Mouse (Mus musculus): Measurements from ENCODE around the gene Wdr82.

The Wdr82 gene

DNA sequence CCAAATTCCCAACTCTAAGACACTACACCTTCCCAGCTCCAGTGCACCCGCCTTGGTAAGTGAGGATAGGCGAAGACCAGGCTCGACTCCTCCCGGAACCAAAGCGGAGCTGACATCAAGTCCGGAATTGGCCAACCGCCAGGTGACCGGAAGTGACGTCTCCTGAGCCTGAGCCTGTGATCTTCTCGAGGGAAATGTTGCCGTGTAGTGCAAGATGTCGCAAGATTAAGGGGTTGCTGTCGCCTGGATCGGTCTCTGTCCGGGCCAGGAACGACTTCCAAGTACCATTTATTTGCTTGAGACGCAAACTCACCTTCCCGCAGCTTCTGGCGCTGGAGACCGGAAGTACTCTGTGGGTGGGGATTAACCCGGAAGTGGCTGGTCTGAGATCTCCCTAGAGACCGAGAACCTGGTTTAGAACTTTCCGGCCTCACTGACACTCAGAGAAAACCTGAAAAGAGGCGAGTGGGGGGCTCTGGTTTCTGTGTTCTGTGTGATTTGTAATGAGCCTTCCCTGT, 10.9 kb upstream of the Wdr82 start:
- in situ Hi-C loops (cut with MboI, MseI): loop anchor here (10.0 to 25.0 kb wide), 2 partner anchors 275 to 1127 kb away; partner anchors contain the start of genes Acy1, Cish and Mapkapk3

DNA sequence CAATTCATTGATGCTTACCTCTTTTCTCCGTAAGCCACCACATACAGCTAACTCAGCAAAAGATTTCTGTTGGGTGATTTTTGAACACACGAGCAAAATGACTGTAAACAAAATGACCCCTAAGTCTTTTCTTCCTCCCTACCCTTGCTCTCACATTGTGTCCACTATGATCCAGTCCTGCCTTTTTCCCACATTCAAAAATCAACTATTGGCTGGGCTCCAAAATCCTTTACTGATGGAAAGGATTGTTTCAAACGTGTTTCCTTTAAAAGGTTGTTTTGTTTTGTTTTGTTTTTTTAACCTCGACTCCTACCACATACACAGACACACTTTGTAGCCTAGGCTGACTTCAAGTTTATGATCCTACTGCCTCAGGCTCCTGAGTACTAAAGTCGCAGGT, 10.3 kb upstream of the Wdr82 start:
- in situ Hi-C loops (cut with MboI, MseI): loop anchor here (10.0 to 25.0 kb wide), 2 partner anchors 274 to 1127 kb away; partner anchors contain the start of genes Acy1, Cish and Mapkapk3

DNA sequence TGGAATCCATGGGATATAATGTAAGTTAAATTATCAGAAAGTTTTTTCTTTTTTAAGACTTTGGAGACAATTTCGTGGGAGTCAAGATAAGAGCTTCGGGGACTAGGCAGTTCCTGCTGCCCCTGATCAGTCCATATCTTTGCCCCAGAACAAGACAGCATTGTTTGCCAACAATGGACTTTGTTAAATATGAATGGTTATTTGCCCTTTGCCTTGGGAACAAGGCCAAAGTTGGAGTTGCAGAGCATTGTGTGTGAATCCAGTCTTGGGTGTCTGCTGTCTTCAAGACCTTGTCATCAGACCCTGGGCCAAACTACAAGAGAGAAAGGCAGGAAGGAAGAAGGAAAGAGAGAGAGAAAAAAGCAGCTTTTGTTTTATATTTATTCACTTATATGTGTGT, 4.0 kb upstream of the Wdr82 start:
- in situ Hi-C loops (cut with MboI, MseI): loop anchor here (10.0 to 25.0 kb wide), 2 partner anchors 268 to 1121 kb away; partner anchors contain the start of genes Acy1, Cish and Mapkapk3

DNA sequence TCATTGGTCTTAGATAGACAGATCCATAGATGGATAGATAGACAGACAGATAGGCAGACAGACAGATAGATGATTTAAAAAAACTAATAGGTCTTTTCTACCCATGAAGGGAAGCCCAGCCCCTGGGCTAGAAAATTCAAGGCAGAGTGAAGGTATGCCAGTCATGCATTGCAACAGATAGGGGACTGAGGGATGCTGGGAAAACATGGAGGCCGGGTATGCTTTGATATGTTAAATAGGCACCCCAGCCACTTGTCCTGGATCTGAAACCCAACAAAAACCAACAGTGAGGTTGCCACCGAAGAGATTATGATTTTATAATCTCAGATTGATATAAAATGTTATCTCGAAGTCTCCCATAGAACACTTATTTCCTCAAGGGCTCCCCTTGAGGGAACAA, 3.5 kb upstream of the Wdr82 start:
- in situ Hi-C loops (cut with MboI, MseI): loop anchor here (10.0 to 25.0 kb wide), 2 partner anchors 268 to 1120 kb away; partner anchors contain the start of genes Acy1, Cish and Mapkapk3

DNA sequence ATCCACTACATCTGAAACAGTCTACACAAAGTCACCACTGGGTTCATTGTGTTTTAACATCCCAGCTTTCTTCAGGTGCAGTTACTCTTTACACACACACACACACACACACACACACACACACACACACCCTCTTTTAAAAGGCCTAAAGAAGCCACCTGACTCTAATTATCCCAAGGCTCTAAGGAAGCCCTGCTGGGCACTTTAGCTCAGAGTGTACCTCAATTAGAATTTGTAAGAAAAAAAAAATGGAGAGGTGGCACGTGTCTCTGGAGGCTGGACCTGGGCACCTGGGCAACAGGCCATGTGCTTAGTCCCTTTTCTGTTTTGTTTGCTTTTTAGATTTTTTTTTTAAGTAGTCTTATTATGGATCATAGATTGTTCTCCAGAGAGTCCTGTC, 3.0 kb upstream of the Wdr82 start:
- in situ Hi-C loops (cut with MboI, MseI): loop anchor here (10.0 to 25.0 kb wide), 2 partner anchors 267 to 1120 kb away; partner anchors contain the start of genes Acy1, Cish and Mapkapk3

DNA sequence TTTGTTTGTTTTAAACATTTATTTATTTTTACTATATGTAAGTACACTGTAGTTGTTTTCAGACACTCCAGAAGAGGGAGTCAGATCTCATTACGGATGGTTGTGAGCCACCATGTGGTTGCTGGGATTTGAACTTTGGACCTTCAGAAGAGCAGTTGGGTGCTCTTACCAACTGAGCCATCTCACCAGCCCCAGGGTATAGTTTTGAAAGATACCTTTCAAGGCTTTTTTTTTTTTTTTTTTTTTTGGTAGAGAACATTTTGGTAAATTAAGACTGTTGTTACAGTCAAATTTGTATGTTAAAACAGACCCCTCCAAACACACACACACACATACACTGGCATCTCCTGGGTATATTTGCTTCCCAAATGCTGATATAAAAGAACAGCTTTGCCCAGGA, 1.7 kb upstream of the Wdr82 start:
- in situ Hi-C loops (cut with MboI, MseI): loop anchor here (10.0 to 25.0 kb wide), 2 partner anchors 266 to 1118 kb away; partner anchors contain the start of genes Acy1, Cish and Mapkapk3

DNA sequence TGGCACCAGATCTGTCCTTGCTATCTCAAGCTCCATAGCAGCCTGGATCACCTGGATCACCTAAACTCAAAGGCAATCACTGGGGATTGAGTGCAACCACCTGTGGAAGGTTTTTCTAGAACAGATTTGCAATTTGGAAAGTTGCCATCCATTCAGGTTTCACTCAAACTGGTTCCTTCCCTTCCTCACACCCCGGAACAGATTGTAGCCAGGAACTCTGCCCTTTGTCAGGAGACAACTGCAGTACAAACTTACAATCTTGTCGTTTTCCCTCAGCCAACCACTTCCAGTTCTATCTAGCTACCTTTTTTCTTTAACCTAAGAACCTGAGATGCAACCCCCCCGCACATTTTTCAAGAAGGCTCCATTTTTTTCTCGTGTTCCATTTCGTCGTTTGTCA, 811 bp upstream of the Wdr82 start:
- in situ Hi-C loops (cut with MboI, MseI): loop anchor here (10.0 to 25.0 kb wide), 2 partner anchors 265 to 1117 kb away; partner anchors contain the start of genes Acy1, Cish and Mapkapk3

DNA sequence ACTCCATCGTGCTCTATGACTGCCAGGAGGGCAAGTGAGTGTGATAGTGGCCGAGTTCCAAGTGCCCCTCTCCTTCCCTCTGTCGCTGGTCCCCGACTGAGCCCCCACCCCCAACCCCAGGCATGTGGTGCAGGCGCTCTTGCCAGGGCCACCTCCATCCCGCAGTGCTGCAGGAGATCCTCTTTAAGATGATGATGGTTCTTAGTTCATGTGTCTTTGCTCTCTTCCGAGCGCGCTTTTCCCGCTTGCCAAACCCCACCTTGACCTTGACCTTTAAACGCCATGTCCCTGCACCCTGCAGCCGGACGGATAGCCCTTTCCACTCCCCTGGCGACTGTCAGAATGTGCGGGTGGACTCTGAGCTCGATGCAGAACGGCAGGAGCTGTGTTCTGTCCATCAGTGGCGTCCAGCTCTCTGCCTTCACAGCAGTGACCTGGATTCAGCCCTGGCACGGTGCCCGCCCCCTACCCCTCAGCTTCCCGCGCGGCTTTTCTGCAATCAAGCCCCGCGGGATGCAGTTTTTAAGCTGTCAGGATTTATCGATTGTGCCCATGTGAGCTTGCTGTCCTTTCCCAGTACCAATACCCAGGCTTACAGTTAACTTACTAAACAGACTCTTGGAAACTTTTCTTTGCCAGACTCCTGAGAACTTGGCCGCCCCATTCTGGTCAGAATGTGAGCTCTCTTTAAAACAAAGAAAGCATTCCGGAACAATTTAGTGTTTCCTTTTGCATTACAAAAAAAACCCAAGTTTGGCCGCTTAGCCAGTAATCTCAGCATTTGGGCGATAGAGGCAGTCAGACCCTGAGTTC, 824 bp downstream of the Wdr82 start:
- in situ Hi-C loops (cut with MboI, MseI): loop anchor here (25.0 kb wide), 1 partner anchor 1116 kb away; the partner anchor contains the start of genes Cish and Mapkapk3

DNA sequence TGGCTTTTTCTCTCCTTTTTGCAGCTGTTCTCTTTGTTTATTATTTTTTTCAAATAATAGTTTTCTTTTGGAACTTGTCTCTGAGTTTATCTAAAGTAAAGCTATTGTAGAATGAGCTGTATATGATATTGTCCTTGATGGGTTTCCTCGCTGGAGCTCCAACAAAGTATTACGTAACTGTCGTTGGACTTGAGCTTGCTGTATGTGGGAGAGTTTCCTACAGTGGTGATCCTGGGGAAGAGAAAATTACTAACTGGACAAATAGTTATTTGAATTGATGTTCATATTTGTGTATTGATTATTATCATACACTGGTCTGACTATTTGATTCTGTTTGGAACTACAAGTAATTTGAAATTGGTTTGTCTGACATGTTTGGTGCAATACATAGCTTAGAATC, 1.8 kb downstream of the Wdr82 start:
- in situ Hi-C loops (cut with MboI, MseI): loop anchor here (25.0 kb wide), 1 partner anchor 1115 kb away; the partner anchor contains the start of genes Cish and Mapkapk3

DNA sequence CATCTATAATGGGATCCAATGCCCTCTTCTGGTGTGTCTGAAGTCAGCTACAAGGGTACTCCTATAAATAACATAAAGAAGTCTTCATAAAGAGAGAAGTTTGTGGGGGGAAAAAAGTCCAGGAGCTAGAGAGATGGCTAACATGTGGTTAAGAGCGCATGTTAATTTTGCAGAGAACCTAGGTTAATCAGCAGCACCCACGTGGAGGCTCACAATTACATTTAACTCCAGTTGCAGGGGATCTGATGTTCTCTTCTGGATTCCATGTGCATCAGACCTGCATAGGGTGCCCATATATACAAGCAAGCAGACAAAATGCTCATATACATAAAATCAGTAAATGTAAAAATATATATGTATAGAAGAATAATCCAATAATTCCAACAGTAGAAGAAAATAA, 2.6 kb downstream of the Wdr82 start:
- in situ Hi-C loops (cut with MboI, MseI): loop anchor here (25.0 kb wide), 1 partner anchor 1114 kb away; the partner anchor contains the start of genes Cish and Mapkapk3

DNA sequence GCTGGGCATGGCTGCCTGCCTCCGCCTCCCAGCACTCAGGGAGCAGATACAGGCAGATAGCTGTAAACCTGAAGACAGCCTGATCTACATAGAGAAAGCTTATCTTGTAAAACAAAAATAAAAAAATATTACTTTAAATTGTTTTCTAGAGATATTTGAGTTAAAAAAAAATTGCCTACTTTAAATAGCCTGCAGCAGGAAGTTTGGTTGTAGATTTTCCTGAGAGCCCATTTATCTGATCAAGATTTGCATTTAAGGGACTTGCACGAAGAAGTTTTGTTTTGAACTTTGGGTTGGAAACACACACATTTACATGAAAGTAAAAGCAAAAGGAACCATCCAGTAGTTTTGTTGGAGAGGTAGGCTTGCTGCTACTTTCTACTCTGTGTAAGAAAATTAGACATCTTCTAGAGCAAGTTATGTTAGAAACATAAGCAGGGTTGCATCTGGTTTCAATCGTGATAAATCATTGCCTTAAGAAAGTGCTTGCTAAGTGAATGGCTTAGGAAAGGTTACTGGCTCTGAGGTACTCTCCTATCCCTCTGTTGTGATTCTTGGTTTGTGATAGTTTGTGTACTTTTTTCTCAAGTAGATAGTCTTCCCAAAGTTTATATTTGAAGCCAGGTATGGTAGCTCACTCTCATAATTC, 4.9 kb downstream of the Wdr82 start:
- in situ Hi-C loops (cut with MboI, MseI): no loop called here

DNA sequence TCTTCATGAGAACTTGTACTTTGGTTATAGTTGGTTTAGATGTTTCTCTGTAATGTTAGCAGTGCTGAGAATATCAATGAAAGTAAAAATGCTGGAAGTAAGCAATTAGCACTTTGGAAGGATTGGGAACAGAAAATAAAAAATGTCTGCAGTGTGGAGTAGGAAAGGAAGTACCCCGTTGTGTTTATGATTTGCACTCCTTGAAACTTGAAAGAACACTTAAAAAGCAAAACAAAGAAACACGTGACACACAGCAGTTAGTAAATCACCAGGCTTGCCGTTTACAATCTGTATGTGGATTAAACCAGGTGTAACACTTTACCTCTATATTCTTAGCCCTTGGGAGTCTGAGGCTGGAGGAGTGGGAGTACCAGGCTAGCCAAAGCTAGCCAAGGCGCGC, 6.0 kb downstream of the Wdr82 start:
- in situ Hi-C loops (cut with MboI, MseI): no loop called here

DNA sequence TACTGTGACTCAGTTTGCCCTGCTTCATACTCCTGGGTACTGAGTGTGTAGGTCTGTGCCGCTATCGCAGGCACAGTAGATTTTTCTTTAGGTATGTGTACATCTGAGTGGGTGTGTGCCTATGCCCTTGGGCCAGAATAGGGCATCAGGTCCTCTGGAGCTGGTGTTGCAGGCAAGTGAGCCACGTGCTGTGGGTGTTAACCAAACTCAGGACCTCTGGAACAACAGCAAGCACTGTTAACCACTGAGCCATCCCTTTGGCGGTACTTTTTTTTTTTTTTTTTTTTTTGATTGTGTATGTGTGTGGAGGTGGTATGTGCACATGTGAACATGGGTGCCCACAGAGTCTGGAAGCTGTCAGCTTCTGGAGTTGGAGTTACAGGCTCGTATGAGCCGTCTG, 7.1 kb downstream of the Wdr82 start:
- in situ Hi-C loops (cut with MboI, MseI): no loop called here

DNA sequence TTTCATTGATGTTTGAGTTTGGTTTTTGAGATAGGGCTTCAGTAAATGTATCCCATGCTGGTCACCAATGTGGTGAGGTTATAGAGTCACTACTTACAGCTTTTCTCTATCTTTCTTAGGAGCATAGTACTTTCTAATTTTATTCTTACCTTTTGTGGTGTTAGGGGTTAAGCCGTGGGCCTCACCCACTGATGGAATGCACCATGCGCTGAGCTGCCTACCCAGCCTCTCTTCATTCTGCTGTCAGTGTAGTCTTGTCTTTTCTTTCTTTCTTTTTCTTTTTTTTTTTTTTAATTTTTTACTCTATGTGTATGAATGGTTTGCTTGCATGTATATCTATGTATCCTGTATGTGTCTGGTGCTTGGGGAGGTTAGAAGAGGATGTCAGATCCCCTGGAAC, 8.7 kb downstream of the Wdr82 start:
- in situ Hi-C loops (cut with MboI, MseI): no loop called here

DNA sequence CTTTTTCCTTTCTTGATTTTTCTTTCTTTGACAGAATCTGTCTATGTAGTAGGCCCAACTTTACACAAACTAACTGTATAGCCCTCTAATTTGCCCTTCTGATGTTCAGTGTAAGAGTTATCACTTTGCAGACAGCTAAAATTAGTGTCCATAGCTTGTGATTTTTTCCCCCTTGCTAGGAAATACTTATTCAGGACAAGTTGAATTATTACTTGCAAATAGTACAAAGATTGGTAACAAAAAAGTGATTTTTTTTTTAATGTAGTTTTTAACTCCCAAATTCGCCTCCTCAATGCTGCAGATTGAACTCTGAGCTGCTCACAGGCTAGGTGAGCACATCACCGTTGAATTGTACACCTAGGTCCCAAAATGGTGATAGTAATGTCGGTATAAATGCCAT, 9.2 kb downstream of the Wdr82 start:
- in situ Hi-C loops (cut with MboI, MseI): no loop called here

DNA sequence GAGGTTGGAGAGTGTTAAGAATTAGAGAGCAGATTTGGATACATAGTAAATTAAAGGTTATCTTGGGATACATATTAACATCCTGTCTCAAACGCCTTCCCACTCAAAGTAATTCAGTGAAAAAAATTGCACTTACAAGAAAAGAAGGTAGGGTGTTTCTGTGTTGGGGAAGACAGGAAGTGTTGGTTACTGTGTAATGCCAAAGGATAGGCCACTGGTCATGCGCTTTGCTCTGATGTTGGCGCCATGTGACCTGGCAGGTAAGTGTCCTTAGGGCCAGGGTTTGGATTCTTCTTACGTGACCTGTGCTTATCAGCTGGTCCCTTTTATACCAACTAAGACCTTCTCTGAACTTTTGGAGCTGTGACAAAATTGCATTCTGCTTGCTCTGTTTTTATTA, 11.4 kb downstream of the Wdr82 start:
- in situ Hi-C loops (cut with MboI, MseI): no loop called here

DNA sequence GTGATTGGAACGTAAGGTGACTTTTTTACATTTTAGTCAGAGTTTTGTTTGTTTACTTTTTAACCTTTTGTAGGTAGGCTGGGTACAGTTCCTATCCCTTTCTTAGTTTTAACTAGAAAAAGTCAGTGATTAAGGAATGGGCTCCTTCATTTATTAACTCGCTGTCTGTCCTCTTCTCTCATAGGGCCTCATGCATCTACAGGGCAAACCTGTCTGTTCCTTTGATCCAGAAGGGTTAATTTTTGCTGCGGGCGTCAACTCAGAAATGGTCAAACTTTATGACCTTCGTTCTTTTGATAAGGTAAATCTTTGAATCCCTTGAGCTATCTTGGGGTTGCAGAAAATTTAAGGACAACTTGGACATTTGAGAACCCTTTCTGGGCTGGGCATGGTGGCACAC, 13.3 kb downstream of the Wdr82 start:
- in situ Hi-C loops (cut with MboI, MseI): no loop called here

DNA sequence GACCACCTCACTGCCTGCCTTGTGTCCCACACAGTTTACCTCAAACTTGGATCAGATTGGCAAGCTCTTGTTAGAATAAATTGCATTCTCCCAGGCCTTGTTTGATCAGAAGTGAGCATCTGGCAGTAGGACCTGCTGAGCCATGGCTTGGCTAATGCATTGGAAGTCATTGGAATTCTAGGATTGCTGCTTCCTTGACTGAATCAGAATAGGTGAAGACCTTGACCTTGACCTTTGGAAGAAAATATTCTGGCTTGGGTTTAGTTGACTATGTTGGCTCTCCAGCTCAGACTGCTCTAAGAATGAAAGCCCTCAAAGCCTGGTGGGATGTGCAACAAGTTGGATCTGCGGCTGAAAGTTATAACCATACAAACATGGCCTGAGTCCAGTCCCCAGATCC, 20.6 kb downstream of the Wdr82 start:
- in situ Hi-C loops (cut with MboI, MseI): loop anchor here (10.0 kb wide), 1 partner anchor 693 kb away; the partner anchor contains the start of gene Rbm15b

DNA sequence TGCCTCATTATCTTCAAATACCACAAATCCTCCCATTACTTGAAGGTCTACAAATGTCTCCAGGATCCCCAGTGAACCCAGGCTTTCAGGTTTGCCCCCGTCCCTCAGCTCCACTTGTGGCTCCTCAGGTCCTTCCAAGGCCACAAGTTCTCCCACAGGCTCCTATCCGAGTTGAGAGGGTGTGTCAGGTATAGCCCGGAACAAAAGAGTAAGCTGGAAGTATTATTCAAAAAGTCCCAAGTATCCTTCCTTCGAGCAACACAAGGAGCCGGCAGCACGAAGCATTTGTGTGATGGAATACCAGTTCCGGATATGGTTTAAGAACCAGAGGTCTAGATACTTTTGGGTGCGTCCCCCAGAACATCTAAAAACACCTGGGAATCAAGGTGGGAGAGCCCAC, 21.3 kb downstream of the Wdr82 start:
- in situ Hi-C loops (cut with MboI, MseI): loop anchor here (10.0 kb wide), 1 partner anchor 693 kb away; the partner anchor contains the start of gene Rbm15b

DNA sequence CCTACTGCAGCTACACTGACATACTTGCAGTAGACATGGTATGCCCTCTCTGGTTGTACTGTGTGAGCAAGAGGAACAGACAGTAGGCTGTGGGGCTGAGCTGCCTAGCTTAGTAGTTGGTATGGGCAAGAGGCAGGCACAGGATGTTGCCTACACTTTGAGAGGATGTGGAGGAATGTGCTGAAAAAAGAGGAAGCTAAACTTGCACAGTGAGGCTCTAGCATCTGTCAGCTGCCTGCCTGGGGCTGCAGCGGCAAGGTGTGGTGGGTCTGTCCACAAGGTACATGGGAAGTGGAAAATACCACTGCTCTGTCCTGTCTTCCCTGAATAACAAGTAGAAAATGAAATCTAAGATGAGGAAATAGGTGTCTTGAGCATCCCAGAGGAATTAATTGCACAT, 22.3 kb downstream of the Wdr82 start:
- in situ Hi-C loops (cut with MboI, MseI): loop anchor here (10.0 kb wide), 1 partner anchor 692 kb away; the partner anchor contains the start of gene Rbm15b

DNA sequence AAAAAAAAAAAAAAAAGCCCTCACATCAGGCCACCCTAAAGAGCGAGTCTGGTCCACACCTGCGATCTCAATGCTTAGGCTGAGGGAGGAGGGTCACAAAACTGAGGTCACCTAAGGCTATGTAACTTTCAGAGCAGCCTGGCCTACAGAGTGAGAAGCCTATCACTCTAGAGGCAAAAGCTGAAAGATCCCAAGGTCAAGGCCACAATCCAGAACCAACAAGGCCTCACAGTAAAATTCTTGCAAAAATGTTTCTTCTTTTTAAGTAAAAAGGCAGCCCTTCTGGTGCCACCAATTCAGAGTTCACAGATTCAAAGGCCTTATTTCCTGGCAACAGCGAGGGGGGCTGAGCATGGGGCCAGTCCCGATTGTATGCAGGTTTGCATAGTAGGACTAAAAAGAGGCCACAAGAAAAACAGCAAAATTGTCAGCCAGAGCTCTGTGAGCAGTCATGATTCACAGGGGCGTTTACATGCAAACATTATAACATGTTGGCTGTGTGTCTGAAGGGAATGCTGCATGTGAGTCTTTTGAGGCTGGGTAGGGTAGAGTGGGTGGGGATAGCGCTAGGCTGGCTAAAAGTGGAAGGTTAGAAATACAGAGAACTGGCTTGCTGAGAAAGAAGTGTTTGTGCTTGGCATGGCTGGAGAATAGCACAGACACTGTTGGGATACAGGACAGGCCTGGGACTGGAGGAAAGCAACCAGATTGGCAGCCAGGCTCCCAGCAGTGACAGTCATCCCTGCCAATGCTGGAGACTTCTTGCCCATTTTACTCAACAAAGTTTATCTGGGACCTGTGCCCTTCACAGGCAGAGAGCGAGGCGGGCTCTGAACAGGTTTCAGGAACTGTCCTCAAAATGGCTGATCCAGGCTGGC, 23.4 kb downstream of the Wdr82 start:
- in situ Hi-C loops (cut with MboI, MseI): loop anchor here (10.0 kb wide), 1 partner anchor 691 kb away; the partner anchor contains the start of gene Rbm15b

All from regulatory T cell (primary cell).